Mouse (Mus musculus) MN1 (cell line): Measurements from ENCODE around the gene Enc1.
A peak's percentile ranks its signal among the peaks of the same experiment; 100 is the strongest.

ENCODE experiments used
- DNase-seq: peaks from one replicate; pipeline ENCODE4 v3.0.0-alpha.2; 2016; ENCODE audit warnings: low spot score

Enc1 gene

DNA sequence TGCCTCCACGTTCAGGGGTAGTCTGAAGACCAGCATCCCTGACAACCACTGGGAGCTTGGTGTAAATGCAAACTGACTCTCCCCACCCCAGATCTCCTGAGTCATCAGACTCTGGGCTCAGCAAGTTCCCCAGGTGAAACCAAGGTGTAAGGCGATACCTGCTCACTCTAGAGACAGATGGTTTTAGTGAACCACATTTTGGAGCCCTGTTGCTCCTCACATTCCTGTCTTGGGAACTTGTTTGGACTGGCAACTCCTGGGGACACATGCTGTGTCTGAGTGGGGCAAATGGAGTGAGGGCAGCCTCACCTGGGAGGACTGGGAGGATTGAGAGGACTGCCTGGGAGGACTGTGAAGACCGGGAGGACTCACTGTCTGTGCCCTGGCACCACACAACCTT, 13.1 kb upstream of the Enc1 start:
- no peak for DNase-seq

GRCm38 (mm10) chr13:97230101-97230500, 10.8 kb upstream of the Enc1 start:
- no peak for DNase-seq

- no peak for DNase-seq
These were observed 7.8 kb upstream of the Enc1 start for GRCm38 (mm10) chr13:97233092-97233491.

GRCm38 (mm10) chr13:97234785-97235417, 6.0 kb upstream of the Enc1 start:
- DNase-seq = peak; percentile 86

DNA sequence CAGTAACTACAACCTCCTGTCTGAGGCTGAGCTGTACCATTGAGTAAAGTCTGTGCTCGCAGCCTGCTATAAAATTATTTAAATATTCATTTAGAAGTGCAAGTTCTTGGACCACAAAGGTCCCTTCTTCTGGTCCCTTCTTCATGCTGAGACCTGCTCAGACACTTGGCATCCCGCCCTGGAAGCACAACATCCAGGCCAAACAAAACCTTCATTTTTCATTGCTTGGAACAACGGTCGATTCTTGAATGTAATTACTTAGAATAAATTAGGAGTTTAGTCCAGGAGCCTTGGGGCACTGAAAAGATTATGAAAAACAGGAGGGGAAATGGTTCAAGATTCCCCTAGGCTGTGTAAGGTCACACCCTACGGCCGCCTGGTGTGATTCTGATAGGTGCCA, 5.0 kb upstream of the Enc1 start:
- DNase-seq = no peak

DNA sequence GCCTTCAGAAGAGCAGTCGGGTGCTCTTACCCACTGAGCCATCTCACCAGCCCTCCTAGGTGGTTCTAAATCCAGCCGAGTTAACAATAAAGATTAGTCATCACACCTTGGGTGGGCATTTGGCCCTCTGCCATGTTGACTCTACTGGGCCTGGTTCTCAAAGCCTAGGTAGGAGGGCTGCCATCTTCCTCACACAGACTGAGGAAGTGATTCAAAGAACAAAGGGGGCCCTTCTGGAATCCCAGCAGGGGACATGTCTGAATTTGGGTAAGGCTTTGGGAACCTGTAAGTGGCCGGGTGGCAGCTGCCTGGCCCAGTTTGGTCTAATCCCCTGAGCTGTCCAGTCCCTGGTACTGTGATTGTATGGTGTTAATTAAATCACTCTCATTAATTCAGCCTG, 3.2 kb upstream of the Enc1 start:
- DNase-seq = peak; percentile 61

GRCm38 (mm10) chr13:97238181-97238981, 2.5 kb upstream of the Enc1 start:
- peak; percentile 75 for DNase-seq

DNA sequence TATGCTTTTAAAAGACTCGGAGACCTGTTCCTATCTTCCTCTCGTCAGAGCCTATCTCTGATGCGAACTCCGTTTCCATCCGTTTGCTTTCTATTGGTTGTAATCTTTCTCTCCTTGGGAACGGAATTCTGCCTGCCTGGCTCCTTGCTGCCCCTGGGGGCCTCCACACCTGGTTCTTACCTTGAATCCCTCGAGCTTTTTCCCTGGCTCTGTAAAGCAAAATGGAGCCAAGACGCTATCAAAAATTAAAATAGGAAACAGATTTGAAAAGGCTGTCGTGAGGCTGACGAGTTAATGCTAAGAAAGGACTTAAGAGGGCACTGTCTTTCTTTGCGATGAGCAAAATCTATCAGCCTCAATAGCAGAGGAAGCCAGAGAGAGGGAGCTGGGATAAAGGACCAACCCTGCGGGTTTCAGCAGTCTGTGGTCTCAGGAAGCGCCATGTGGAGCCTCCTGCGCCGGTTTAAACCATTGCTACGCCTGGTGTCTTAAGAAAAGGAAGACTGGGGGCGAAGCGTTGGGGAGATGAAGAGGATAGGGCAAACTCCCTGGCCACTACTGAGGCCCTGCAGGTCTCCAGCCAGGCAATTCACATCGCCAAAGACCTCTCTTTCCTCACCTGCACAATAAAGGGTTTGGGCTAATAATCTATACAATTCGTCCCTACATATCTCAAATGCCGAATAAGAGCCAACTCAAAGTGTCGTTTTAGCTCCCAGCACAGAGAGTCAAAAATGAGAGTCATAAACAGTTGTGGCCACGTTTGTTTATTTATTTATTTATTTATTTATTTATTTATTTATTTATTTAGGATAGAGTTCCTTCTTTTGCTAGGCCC, 1.3 kb upstream of the Enc1 start:
- DNase-seq = peak; percentile 89

DNA sequence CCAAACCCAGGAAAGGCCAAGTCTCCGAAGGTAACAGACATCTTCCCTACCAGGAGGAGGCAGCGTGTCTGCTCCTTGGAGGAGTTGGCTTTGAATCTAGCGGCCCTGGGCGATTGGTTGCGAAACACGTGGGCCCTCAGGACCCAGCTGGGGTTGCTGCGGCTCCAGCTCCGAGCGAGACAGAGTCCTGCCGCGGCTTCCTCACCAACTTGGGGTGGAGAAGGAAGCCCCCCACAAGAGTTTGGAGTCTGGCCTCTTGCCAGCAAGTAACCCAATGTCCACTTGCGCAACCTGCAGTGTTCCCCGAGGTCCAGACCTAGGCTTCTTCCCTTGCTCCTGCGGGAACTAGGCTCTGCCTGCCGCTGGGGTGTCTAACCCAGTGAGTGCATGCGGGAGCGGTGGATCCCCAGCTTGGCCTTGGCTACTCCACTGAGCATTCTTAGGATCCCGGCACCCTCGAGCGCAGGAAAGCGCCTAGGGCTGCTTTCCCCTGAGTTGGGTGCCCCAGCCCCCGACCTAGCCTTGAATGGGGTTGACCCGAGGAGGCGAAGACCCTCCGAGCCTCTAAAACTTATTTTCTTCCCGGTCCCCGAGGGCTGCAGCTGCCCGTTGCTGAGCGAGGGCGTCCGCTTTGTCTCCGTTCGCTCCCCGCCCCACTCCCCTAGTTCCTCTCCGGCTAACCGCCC, 483 bp upstream of the Enc1 start:
- peak; percentile 93 for DNase-seq

DNA sequence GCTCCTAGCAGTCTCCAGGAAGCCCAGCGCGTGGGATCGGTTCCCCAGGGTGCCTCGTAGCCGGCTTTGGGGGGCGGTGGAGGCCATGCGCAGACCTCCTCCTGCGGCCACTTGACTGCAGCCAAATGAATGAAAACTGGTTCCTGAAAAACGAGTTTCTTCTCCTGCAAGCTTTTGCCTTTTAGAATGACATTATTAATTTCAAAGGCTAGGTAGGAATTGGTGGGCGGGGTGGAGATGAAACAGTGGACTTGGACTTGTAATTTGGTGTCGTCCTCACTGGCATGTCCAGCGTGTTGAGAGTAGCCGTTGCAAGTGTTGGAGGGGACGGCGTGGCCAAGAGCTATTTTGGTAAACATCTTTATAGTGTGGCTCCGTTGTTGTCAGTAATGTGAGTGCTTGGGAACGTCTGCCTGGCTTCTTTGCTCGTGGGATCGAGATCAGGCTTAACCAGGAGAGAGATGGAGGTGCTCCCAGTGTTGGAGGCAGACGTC, 929 bp downstream of the Enc1 start:
- DNase-seq = no peak

DNA sequence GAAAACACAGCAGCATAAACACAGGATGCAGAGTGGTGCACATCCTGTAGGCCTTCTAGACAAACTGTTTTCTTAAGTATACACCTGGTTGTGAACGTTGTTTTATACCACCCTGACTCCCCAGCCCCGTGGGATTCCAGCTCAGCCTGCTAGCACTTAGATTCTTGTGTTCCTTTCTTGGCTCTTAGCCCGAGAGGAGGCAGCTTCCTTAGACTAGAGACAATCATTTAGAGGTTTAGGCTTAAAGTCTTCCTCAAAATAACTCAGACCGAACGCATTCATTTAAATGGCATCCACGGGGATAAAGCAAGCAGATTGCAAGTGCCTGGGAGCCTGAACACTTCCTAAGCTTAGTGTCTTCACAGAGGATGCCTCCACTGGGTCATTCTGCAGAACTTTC, 1.8 kb downstream of the Enc1 start:
- peak; percentile 44 for DNase-seq

DNA sequence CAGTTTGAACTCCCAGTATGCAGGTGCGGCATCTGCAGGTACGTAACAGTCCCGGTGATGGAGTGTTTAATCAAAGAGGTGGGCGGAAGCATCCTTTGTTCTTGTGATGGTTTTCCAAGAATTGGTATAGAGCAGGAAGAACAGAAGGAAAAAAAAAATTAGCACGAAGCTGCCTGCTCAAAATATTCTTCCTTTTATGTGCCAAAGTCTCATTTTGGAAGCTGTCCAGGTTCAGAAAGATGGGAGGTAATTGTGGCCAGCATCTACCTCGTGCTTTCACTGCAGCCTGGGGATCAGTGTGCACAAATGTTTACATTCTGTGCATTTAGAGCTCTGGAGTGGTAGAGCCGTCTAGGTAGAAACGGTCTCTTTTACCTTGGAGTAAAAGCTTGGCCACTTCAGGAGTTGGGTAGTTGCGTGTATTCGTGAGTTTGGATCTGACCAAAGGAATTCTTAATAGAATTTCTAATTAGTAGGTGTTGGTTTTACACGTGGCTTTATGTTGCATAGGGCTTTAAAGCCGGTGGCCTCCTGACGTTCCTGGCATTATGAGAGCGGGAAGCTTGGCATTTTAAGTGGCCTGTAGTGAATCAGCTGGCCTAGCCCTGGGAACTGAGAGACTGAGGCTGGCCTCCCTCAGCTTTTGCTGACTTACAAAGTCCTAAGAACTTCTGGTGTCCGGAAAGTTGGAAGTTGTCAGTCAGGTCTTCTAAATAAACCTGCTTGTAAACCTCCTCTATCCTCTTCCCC, 3.2 kb downstream of the Enc1 start:
- DNase-seq = no peak

DNA sequence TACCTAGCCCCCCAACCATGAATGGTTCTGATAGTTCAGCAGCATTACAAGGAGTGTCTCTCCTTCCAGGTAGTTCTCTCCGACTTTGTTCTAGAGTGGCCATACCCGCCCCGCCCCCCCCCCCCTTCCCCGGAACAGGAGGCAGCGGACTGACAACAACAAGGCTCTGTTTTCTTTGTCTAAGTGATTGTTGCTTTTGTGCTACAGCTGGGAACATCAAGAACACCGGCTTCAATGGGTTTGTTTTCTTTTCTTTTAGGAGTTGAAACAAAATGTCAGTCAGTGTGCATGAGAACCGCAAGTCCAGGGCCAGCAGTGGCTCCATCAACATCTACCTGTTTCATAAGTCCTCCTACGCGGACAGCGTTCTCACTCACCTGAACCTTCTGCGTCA, 3.8 kb downstream of the Enc1 start:
- DNase-seq = no peak

DNA sequence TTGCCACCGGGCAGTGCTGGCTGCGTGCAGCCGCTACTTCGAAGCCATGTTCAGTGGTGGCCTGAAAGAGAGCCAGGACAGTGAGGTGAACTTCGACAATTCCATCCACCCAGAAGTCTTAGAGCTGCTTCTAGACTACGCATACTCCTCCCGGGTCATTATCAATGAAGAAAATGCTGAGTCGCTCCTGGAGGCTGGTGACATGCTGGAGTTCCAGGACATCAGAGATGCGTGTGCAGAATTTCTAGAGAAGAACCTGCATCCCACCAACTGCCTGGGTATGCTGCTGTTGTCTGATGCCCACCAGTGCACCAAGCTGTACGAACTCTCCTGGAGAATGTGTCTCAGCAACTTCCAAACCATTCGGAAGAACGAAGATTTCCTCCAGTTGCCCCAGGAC, 4.3 kb downstream of the Enc1 start:
- DNase-seq = no peak

DNA sequence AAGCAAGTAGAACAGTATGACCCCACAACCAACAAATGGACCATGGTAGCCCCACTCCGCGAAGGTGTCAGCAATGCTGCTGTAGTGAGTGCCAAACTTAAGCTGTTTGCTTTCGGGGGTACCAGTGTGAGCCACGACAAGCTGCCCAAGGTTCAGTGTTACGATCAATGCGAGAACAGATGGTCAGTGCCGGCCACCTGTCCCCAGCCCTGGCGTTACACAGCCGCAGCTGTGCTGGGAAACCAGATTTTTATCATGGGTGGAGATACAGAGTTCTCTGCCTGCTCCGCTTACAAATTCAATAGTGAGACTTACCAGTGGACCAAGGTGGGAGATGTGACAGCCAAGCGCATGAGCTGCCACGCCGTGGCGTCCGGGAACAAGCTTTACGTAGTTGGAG, 5.3 kb downstream of the Enc1 start:
- DNase-seq = no peak

GRCm38 (mm10) chr13:97247754-97248153, 6.8 kb downstream of the Enc1 start:
- no peak for DNase-seq

DNA sequence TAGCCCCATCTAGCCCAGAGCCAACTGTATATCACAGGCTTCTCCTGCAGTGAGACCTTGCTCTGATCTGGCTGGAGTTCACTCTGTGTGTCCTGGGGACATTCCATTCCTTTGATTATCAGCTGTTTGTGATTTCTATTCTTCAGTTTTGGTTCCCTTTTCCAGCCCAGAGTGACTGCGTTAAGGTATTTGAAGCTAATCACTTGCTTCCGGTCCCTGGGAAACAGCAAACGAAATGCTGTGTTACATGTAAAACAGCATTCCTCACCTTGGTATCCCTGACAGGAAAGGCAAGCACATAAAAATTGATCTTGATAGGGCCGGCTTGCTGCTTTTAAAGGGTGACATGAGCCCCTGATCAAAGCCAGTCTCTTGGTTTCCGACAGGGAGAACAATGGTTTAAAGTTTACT, 8.2 kb downstream of the Enc1 start:
- no peak for DNase-seq

- no peak for DNase-seq
These were observed 8.7 kb downstream of the Enc1 start for GRCm38 (mm10) chr13:97249507-97250078.

GRCm38 (mm10) chr13:97250148-97250547, 9.2 kb downstream of the Enc1 start:
- no peak for DNase-seq

- no peak for DNase-seq
These were observed 9.9 kb downstream of the Enc1 start for GRCm38 (mm10) chr13:97250551-97251380.
